Mouse (Mus musculus): ENCODE data around the gene Otub1. TPM values are rescaled to one million over a fixed set of nuclear protein-coding genes. Genes with fewer than 3 reads are reported as not detected.

Otub1 gene
- polyA plus RNA-seq, 1 experiment, result 265 TPM

DNA sequence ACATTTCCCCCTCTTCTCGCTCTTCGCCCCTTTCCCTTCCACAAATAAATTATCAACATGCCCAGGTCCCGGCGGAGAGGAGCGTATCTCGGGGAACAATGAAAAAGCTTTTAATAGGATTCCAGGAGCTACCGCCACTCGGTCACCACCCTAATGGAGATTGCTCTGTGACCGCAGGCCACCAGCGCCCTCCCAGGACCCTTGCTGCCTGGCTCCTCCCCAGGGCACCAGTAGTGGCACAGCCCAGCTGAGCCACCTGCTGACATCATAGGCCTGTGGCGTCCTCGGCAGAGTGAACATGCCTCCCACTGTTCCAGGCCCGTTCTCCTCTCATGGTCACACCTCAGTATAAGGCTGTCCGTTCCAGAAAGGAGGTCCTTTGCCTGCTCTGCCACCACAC, 48.4 kb downstream of the Otub1 start:
- no peak for TF ChIP-seq POLR2A (IDR thresholded peaks at IDR 0.05; ENCODE audit: extremely low read depth, insufficient read depth, low read length)
- TF ChIP-seq CTCF (IDR thresholded peaks at IDR 0.05; ENCODE audit: extremely low read depth, insufficient read depth, low read length), result no peak
- H3K4me3 ChIP-seq (ENCODE audit: insufficient read depth, low read length), result no peak overlapping the region
- no peak overlapping the region for H3K27ac ChIP-seq (ENCODE audit: insufficient read depth, low read length)
- peaks cover 13% of the 10 kb centered on the region; the same call in 1 of the 2 replicates for H3K4me1 ChIP-seq (ENCODE audit: control insufficient read depth, insufficient read depth, low read length)

DNA sequence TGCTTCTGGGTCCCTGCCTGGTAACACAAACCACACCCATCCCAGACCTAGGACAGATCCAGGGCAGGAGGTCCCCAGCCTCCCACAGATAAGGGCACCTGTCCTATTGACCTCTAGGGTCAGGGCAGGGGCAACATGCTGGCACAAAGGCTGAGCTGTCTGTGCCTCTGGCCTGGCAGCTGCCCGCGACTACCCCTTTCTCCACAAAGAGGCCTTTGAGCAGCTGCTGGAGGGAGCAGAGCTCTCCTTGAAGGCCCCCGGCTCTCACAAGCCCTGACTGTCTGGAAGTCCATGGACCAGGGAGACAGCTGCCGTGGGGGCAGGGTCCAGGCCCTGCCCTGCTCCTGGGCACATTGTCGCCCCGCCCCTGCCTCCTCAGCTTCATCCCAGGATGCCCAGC, 50.9 kb downstream of the Otub1 start:
- no peak overlapping the region for H3K4me3 ChIP-seq (ENCODE audit: insufficient read depth, low read length)
- H3K27ac ChIP-seq (ENCODE audit: insufficient read depth, low read length), result no peak overlapping the region
- peaks cover 15% of the 10 kb centered on the region for H3K4me1 ChIP-seq (ENCODE audit: control insufficient read depth, insufficient read depth, low read length)
- TF ChIP-seq CTCF (IDR thresholded peaks at IDR 0.05; ENCODE audit: extremely low read depth, insufficient read depth, low read length) (no peak), POLR2A (IDR thresholded peaks at IDR 0.05; ENCODE audit: extremely low read depth, insufficient read depth, low read length) (no peak)

DNA sequence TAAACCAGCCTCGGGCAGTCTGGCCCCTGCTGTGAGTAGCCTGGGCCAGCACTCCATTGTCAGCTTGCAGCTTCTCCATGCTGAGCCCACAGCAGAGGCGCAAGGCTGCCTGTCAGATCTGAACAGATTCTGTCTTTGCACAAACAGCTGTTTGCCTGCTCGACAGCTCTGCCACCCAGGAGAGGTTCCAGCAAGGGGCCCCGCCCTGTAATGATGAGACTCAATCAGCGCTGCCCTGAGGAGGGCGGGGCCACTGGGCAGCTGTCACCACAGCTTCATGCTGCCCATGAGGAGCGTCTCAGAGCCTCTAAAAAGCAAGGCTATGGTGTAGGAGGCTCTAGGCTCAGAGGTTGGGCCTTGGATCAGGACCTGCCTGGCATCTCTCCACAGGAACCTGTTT, 52.9 kb downstream of the Otub1 start:
- Histone ChIP-seq H3K27ac (ENCODE audit: insufficient read depth, low read length) (no peak overlapping the region), H3K4me3 (ENCODE audit: insufficient read depth, low read length) (no peak overlapping the region), H3K4me1 (ENCODE audit: control insufficient read depth, insufficient read depth, low read length) (peaks cover 27% of the 10 kb centered on the region)
- TF ChIP-seq CTCF (IDR thresholded peaks at IDR 0.05; ENCODE audit: extremely low read depth, insufficient read depth, low read length), result no peak
- no peak for TF ChIP-seq POLR2A (IDR thresholded peaks at IDR 0.05; ENCODE audit: extremely low read depth, insufficient read depth, low read length)

DNA sequence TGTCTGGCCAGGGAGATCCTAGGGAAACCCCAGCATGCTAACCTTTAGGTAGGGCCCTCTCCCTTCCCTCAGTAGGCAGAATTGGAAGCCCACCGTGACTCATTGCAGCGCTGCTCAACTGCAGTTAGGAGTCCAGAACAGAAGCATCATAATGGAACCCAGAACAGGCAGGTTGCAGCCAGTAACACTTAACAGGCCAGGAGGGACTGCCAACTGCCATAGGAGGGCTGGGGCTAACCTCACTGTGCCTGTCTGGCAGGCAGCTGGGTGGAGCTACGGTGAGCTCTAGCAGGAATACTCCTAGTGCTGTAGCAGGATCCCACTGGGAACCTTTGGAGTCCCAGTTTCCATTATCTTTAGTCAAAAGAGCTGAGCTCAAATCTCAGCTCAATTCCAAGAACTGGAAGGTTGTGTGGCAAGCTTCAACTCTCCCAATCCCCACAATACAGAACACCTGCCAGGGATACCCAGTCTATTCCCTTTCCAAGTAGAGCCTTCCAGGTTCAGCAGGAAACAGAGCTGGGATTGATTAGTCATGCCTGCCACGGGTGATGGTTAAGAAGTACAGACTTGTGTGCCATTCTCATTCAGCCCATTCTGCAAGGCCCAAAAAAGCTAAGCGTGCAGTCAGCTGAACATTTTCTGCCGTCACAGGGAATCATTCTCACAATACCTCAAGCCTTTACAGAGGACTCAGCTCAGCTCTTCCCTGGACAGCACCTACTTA, 54.0 kb downstream of the Otub1 start:
- no peak for TF ChIP-seq POLR2A (IDR thresholded peaks at IDR 0.05; ENCODE audit: extremely low read depth, insufficient read depth, low read length)
- no peak for TF ChIP-seq CTCF (IDR thresholded peaks at IDR 0.05; ENCODE audit: extremely low read depth, insufficient read depth, low read length)
- Histone ChIP-seq H3K27ac (ENCODE audit: insufficient read depth, low read length) (no peak overlapping the region), H3K4me1 (ENCODE audit: control insufficient read depth, insufficient read depth, low read length) (peaks cover 31% of the 10 kb centered on the region), H3K4me3 (ENCODE audit: insufficient read depth, low read length) (no peak overlapping the region)

DNA sequence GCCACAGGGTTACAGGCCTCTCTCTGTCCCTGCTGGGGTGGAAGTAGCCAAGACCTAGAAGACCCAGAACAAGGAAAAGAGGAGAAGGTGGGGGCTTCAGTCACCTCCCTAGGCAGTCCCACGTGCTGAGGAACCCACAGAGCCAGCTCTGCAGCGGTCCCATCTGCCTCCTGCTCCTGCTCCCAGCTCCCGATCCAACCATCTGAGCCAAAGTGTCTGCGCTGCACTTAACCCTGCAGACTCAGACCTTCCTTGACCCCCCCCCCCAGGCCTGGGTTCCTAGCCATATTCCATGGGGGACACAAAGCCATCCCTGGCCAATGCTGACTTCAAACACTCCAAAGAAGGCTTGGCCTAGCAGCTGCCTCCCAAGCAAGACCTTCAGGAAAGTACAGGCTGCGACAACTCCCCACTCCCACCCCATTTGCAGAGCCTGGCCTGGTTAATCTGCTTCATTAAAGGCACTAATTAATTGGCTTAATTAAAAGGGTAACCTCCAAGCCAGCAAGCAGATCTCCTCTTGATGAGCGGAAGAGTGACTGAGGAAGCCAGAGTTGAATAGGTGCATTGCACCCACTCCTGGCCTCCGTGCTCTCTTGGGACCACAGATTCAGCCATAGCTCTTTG, 54.7 kb downstream of the Otub1 start:
- Histone ChIP-seq H3K4me1 (ENCODE audit: control insufficient read depth, insufficient read depth, low read length) (peaks cover 31% of the 10 kb centered on the region), H3K4me3 (ENCODE audit: insufficient read depth, low read length) (no peak overlapping the region), H3K27ac (ENCODE audit: insufficient read depth, low read length) (no peak overlapping the region)
- TF ChIP-seq POLR2A (IDR thresholded peaks at IDR 0.05; ENCODE audit: extremely low read depth, insufficient read depth, low read length), result no peak
- TF ChIP-seq CTCF (IDR thresholded peaks at IDR 0.05; ENCODE audit: extremely low read depth, insufficient read depth, low read length), result no peak

DNA sequence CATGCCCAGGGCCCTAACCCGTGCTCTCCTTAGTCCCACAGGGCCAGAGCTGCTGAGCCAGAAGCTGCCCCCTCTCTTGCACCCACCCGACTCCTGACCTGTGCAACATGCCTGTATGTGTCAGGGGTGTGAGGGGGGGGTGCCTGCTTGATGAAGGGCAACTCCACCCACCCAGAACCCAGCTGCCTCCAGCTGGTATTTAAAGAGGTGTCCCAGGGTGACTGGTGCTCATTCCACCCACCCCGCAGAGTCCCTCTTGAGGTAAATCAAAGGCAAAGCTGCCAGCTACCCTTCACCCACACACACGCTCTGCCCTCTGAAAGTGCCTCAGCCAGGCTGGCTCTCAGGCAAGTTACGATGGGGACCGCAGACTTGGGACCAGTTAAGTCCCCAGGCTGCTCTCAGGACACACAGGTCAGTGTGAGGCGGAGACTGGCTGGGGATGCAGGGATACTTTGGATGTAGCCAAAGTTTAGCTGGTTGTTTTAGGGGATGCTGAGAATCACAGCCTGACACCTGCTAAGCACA, 56.9 kb downstream of the Otub1 start:
- Histone ChIP-seq H3K27ac (ENCODE audit: insufficient read depth, low read length) (no peak overlapping the region), H3K4me1 (ENCODE audit: control insufficient read depth, insufficient read depth, low read length) (peaks cover 29% of the 10 kb centered on the region)

DNA sequence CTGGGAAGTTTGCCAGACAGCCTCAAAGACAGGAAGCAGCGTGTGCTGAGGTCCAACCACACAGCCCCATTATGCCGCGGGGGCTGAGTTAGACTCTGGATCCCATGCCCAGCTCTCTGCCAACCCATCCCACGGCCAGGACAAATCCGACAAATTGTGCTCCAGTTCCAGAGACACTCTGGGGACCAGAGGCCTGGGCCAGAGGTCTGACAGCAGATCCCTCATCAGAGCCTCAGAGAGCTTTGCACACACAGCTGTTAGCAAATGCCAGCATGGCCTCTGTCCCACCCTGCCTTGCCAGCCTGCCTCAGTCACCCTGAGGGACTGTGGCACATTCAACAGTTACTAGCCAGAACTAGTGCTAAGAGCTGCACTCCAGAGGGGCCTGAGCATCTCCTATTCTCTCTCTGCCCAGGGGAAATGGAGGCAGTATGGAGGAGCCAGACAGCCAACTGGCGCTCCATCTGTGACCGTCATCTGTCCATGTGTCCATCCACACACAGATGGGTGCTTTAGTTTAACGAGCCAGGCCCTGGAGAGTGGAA, 57.5 kb downstream of the Otub1 start:
- Histone ChIP-seq H3K27ac (ENCODE audit: insufficient read depth, low read length) (no peak overlapping the region), H3K4me1 (ENCODE audit: control insufficient read depth, insufficient read depth, low read length) (peaks cover 30% of the 10 kb centered on the region), H3K4me3 (ENCODE audit: insufficient read depth, low read length) (no peak overlapping the region)
- no peak for TF ChIP-seq CTCF (IDR thresholded peaks at IDR 0.05; ENCODE audit: extremely low read depth, insufficient read depth, low read length)
- no peak for TF ChIP-seq POLR2A (IDR thresholded peaks at IDR 0.05; ENCODE audit: extremely low read depth, insufficient read depth, low read length)

More for the DNA sequence above, 56.9 kb downstream of the Otub1 start:
- TF ChIP-seq CTCF (IDR thresholded peaks at IDR 0.05; ENCODE audit: extremely low read depth, insufficient read depth, low read length), result no peak
- H3K4me3 ChIP-seq (ENCODE audit: insufficient read depth, low read length), result no peak overlapping the region

Other genes with a start within 250 kb of the Otub1 start
- gene Ppp1r14b, start 231.3 kb downstream of the Otub1 start, polyA plus RNA-seq (2012; rRNA removed), result 48.3 and 49.4 TPM in 2 replicates
- 17.4 and 18.4 TPM in 2 replicates for gene Plcb3, start 229.8 kb downstream of the Otub1 start, polyA plus RNA-seq (2012; rRNA removed)
- 215 and 217 TPM in 2 replicates for gene Fkbp2, start 225.8 kb downstream of the Otub1 start, polyA plus RNA-seq (2012; rRNA removed)
- gene Vegfb, start 218.7 kb downstream of the Otub1 start, polyA plus RNA-seq (2012; rRNA removed), result 99.6 and 107 TPM in 2 replicates
- gene Dnajc4, start 213.7 kb downstream of the Otub1 start, polyA plus RNA-seq (2012; rRNA removed), result 39.1 and 40.3 TPM in 2 replicates
- 13.4 and 13.9 TPM in 2 replicates for gene Nudt22, start 210.2 kb downstream of the Otub1 start, polyA plus RNA-seq (2012; rRNA removed)
- gene Trpt1, start 210.2 kb downstream of the Otub1 start, polyA plus RNA-seq (2012; rRNA removed), result 24.2 and 25.8 TPM in 2 replicates
- 5.6 and 6.0 TPM in 2 replicates for gene Fermt3, start 186.8 kb downstream of the Otub1 start, polyA plus RNA-seq (2012; rRNA removed)
- 133 and 140 TPM in 2 replicates for gene Stip1, start 166.3 kb downstream of the Otub1 start, polyA plus RNA-seq (2012; rRNA removed)
- gene Macrod1, start 149.5 kb downstream of the Otub1 start, polyA plus RNA-seq (2012; rRNA removed), result 19.1 and 22.2 TPM in 2 replicates
- 8.2 and 9.2 TPM in 2 replicates for gene Flrt1, start 100.6 kb downstream of the Otub1 start, polyA plus RNA-seq (2012; rRNA removed)
- gene Cox8a, start 11.3 kb upstream of the Otub1 start, polyA plus RNA-seq (2012; rRNA removed), result 1,448 and 1,495 TPM in 2 replicates
- gene Naa40, start 34.9 kb upstream of the Otub1 start, polyA plus RNA-seq (2012; rRNA removed), result 62.4 and 64.7 TPM in 2 replicates
- 18.9 and 21.8 TPM in 2 replicates for gene Rcor2, start 61.0 kb upstream of the Otub1 start, polyA plus RNA-seq (2012; rRNA removed)
- 102 and 103 TPM in 2 replicates for gene Mark2, start 135.5 kb upstream of the Otub1 start, polyA plus RNA-seq (2012; rRNA removed)
- gene Spindoc, start 176.7 kb upstream of the Otub1 start, polyA plus RNA-seq (2012; rRNA removed), result 22.6 and 22.8 TPM in 2 replicates
- 26.7 and 32.9 TPM in 2 replicates for gene 2700081O15Rik, start 211.3 kb upstream of the Otub1 start, polyA plus RNA-seq (2012; rRNA removed)